Mouse (Mus musculus) liver, embryonic 11.5 days (tissue): ENCODE data around the gene Gimap8. TPM values are rescaled to one million over a fixed set of nuclear protein-coding genes. Genes with fewer than 3 reads are reported as not detected.
"Not testable (repeated sequence)": the region's sequence is repeated elsewhere in the genome, so short reads cannot be mapped to it uniquely, and the experiment has no call there.

Experiments
- ATAC-seq: fragments of 200-750 bp; cut with Nextera tagmentation; replicated peaks from 2 replicates; pipeline ENCODE4 v1.8.0; 2017; ENCODE audit warnings: moderate number of reproducible peaks, mild to moderate bottlenecking, moderate TSS enrichment, moderate library complexity; ENCODE audit not compliant: low FRiP score
- DNase-seq: peaks from one replicate; pipeline ENCODE4 v3.0.0-alpha.2; 2017; ENCODE audit warnings: low spot score
- H3K27ac ChIP-seq: fragments of 300-500 bp; sonication (generic); 2 replicates; pipeline ENCODE4 v1.5.1; 2014; ENCODE audit warnings: mild to moderate bottlenecking, low read depth, low read length, control low read depth
- H3K27me3 ChIP-seq: fragments of 300-500 bp; sonication (generic); replicated peaks from 2 replicates; pipeline ENCODE4 v1.6.1; 2014; ENCODE audit warnings: low read length, mixed read lengths; ENCODE audit not compliant: control insufficient read depth, insufficient read depth
- H3K36me3 ChIP-seq: fragments of 300-500 bp; sonication (generic); 2 replicates; pipeline ENCODE4 v1.6.1; 2014; ENCODE audit warnings: mild to moderate bottlenecking, low read length, moderate library complexity, mixed read lengths; ENCODE audit not compliant: control insufficient read depth, insufficient read depth
- H3K4me1 ChIP-seq: fragments of 300-500 bp; sonication (generic); replicated peaks from 2 replicates; pipeline ENCODE4 v1.6.1; 2014; ENCODE audit warnings: low read length, mixed read lengths; ENCODE audit not compliant: control insufficient read depth, insufficient read depth
- H3K4me2 ChIP-seq: fragments of 300-500 bp; sonication (generic); 2 replicates; pipeline ENCODE4 v1.6.1; 2014; ENCODE audit warnings: mild to moderate bottlenecking, control low read depth, moderate library complexity
- H3K4me3 ChIP-seq: fragments of 300-500 bp; sonication (generic); 2 replicates; pipeline ENCODE4 v1.5.1; 2014; ENCODE audit warnings: low read depth, low read length, control low read depth
- H3K9ac ChIP-seq: fragments of 300-500 bp; sonication (generic); 2 replicates; pipeline ENCODE4 v1.6.1; 2014; ENCODE audit warnings: low read depth, low read length, control low read depth
- H3K9me3 ChIP-seq: fragments of 300-500 bp; sonication (generic); 2 replicates; pipeline ENCODE4 v1.6.1; 2016; ENCODE audit warnings: low read length, inconsistent platforms, mixed read lengths; ENCODE audit not compliant: control insufficient read depth
- WGBS: fragments of 180-500 bp; shearing (Covaris S2); extraction: QIAGEN DNeasy Blood & Tissue Kit; methylation state at CpG from one replicate; pipeline ENCODE4 v1.1.7; 2014; 5-methylcytosine and 5-hydroxymethylcytosine counted together
- polyA plus RNA-seq: library from polyadenylated mRNA; unstranded; fragments of >200 nt; fragmentation: Nextera tagmentation; extraction: Ambion mirVana; gene quantifications from 2 replicates; pipeline ENCODE4 v1.2.1, GENCODE M21; 2014

Gimap8 gene
- polyA plus RNA-seq, 1 experiment from 2014 or later = 1.1 TPM

DNA sequence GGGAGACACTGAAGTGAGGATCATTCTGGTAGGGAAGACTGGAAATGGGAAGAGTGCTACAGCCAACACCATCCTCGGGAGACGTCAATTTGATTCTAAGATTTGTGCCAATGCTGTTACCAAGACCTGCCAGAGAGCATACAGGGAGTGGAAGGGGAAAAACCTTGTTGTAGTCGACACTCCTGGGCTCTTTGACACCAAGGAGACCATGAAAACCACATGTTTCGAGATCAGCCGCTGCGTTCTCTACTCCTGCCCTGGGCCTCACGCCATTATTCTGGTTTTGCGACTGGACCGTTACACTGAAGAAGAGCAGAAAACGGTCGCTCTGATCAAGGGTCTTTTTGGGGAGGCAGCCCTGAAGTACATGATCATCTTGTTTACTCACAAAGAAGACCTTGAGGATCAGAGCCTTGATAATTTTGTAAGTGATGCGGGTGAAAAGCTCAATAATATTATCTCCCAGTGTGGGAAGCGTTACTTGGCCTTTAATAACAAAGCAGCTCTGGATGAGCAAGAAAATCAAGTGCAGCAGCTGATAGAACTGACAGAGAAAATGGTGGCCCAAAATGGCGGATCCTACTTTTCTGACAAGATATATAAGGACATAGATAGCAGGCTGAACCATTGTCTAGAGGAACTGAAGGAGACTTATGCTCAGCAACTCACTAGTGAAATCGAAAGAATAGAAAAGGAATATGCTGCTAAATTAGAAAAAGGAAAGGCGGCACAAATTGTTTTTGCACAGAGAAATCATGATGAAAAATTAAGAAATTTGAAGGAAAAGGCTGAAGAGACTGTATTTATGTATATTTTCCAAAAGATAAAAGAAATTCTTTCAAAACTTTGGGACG lies 30.7 kb downstream of the Gimap8 start:
- DNase-seq = no peak

GRCm38 (mm10) chr6:48678391-48678790 lies 31.4 kb downstream of the Gimap8 start:
- Histone ChIP-seq H3K36me3 (0 out of 2 replicates have a peak, but pooled peaks cover 2% of the 10 kb centered on the region), H3K9ac (no peak overlapping the region), H3K4me3 (no peak overlapping the region), H3K9me3 (no peaks in the 10 kb centered on the region), H3K4me2 (no peak overlapping the region), H3K27me3 (no peaks in the 10 kb centered on the region), H3K4me1 (0 out of 2 replicates have a peak, but pooled peaks cover 8% of the 10 kb centered on the region), H3K27ac (no peak overlapping the region)
- DNase-seq (no peak), ATAC-seq (no peak)
- WGBS = 51% methylated on average over 4 of the region's 4 CpGs

More for the DNA sequence above, 30.7 kb downstream of the Gimap8 start:
- ATAC-seq = no peak
- 0 out of 2 replicates have a peak, but pooled peaks cover 8% of the 10 kb centered on the region for H3K4me1 ChIP-seq
- WGBS = 86% methylated on average over 17 of the region's 17 CpGs
- no peaks in the 10 kb centered on the region for H3K9me3 ChIP-seq
- H3K4me3 ChIP-seq = no peak overlapping the region
- 0 out of 2 replicates have a peak, but pooled peaks cover 2% of the 10 kb centered on the region for H3K36me3 ChIP-seq
- H3K27ac ChIP-seq = no peak overlapping the region
- no peak overlapping the region for H3K9ac ChIP-seq
- no peaks in the 10 kb centered on the region for H3K27me3 ChIP-seq
- H3K4me2 ChIP-seq = no peak overlapping the region

GRCm38 (mm10) chr6:48679701-48680100 lies 32.7 kb downstream of the Gimap8 start:
- Histone ChIP-seq H3K36me3 (0 out of 2 replicates have a peak, but pooled peaks cover 2% of the 10 kb centered on the region), H3K9me3 (no peaks in the 10 kb centered on the region), H3K4me3 (no peak overlapping the region), H3K27me3 (no peaks in the 10 kb centered on the region), H3K27ac (no peak overlapping the region), H3K4me2 (no peak overlapping the region), H3K4me1 (0 out of 2 replicates have a peak, but pooled peaks cover 8% of the 10 kb centered on the region), H3K9ac (no peak overlapping the region)
- no peak for DNase-seq
- ATAC-seq = no peak
- WGBS = 67% methylated on average over 6 of the region's 6 CpGs

- Histone ChIP-seq H3K36me3 (0 out of 2 replicates have a peak, but pooled peaks cover 2% of the 10 kb centered on the region), H3K9me3 (no peaks in the 10 kb centered on the region), H3K27ac (no peak overlapping the region), H3K4me1 (0 out of 2 replicates have a peak, but pooled peaks cover 8% of the 10 kb centered on the region), H3K4me2 (no peak overlapping the region), H3K4me3 (no peak overlapping the region), H3K9ac (no peak overlapping the region), H3K27me3 (no peaks in the 10 kb centered on the region)
- ATAC-seq (no peak), DNase-seq (no peak)
- WGBS = 72% methylated on average over 5 of the region's 5 CpGs
These were observed 33.4 kb downstream of the Gimap8 start for GRCm38 (mm10) chr6:48680421-48680820.

DNA sequence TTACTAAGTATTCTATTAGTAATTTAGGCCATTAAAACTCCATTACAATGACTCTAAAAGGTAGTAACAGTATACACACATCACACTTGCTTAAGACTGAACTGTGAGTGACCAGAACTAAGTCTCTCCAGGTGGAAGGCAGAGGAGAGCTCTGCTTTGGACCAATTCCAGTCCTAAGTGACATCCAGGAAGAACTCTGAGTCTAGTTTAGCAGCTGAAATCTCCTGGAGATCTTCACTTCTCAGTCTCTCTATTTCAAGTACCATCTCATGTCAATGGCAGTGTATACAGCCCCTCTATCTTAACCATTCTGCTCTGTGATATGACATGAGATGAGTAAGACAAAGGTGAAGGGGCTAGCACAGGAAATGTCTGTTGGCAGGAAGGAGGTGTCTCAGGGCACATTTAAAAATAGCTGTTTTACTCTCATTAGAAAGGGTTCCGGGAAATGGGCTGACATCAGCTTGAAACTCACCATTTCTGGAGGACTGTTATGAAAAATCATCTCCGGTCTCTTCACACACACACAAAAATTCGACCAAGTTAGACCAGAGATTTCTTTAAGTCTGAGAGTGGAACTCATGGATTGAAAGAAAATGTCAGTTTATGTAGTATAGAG lies 34.5 kb downstream of the Gimap8 start:
- 0 out of 2 replicates have a peak, but pooled peaks cover 1% of the 10 kb centered on the region for H3K4me1 ChIP-seq
- ATAC-seq (no peak), DNase-seq (no peak)
- no peak overlapping the region for H3K9ac ChIP-seq
- H3K4me2 ChIP-seq = no peak overlapping the region
- 40% methylated on average over 3 of the region's 3 CpGs for WGBS
- H3K9me3 ChIP-seq = no peaks in the 10 kb centered on the region
- H3K4me3 ChIP-seq = no peak overlapping the region
- 0 out of 2 replicates have a peak, but pooled peaks cover 2% of the 10 kb centered on the region for H3K36me3 ChIP-seq
- no peaks in the 10 kb centered on the region for H3K27me3 ChIP-seq
- no peak overlapping the region for H3K27ac ChIP-seq

DNA sequence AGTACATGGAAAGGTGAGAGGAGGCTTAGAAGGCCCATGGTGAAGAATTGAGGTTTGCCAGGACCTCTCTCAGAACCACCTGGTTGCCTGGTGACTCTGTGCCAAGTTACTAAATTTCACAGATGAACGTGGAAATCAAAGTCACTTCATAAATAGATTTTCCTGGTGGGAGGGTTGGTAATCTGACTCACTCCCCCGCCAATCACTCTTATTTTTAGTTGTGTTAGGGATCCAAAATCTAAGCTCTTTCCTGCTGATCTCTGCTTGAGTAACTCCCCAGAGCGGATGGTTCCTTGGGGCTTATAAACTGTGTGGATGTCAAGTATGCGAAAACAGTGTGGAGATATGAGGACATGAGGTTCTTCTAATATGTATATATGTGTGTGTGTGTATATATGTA lies 35.2 kb downstream of the Gimap8 start:
- no peak overlapping the region for H3K4me3 ChIP-seq
- no peaks in the 10 kb centered on the region for H3K9me3 ChIP-seq
- no peak for DNase-seq
- H3K4me2 ChIP-seq = no peak overlapping the region
- no peak overlapping the region for H3K9ac ChIP-seq
- 0 out of 2 replicates have a peak, but pooled peaks cover 2% of the 10 kb centered on the region for H3K36me3 ChIP-seq
- no peaks in the 10 kb centered on the region for H3K27me3 ChIP-seq
- no peaks in the 10 kb centered on the region for H3K4me1 ChIP-seq
- ATAC-seq = no peak
- no peak overlapping the region for H3K27ac ChIP-seq
- WGBS = 72% methylated on average over 4 of the region's 4 CpGs

DNA sequence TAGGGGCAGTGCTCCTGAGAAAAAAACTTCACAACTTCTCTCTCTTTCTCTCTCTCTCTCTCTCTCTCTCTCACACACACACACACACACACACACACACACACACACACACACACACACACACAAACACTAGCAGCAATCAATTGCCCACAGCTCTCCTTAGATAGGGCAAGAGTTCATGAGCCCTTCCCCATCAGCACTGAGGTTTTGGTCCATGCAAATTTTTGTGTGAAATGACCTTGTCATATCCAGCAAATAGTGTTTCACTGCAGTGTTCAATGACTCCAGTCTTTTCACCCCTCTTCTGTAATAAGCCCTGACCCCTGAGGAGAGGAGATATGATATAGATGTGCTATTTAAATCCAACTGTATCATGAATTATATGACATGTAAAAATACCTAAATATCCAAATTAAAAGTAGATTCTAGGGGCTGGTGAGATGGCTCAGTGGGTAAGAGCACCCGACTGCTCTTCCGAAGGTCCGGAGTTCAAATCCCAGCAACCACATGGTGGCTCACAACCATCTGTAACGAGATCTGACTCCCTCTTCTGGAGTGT lies 36.3 kb downstream of the Gimap8 start:
- H3K27me3 ChIP-seq, H3K27ac ChIP-seq, ATAC-seq, H3K9me3 ChIP-seq, H3K9ac ChIP-seq, DNase-seq, H3K4me1 ChIP-seq, H3K4me2 ChIP-seq, H3K4me3 ChIP-seq, H3K36me3 ChIP-seq: not testable (repeated sequence)
- 98% methylated on average over 3 of the region's 4 CpGs for WGBS

DNA sequence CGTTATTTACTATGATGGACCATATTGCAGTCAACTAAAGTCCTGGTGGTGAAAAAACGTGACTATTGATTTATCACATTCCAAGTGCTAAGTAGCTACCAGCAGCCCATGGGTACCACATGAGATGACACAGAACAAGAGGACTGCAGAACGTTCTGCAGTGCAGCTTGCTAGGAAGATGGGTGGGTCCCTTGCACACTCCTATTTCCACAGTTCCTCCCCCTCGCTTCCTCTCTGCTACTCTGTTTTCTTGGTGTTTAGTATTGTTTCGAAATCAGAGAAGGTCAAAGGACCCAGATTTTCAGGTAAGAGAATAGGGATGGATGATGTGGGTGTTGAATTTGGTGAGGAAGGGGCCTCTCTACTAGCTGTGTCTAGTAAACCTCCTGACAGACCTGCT lies 37.3 kb downstream of the Gimap8 start, which contains the start of gene Gimap4:
Gimap4 (plus strand) TSS at position 231 of the 400 bp plus-strand sequence.
- no peak for ATAC-seq
- no peaks in the 10 kb centered on the region for H3K4me1 ChIP-seq
- H3K27ac ChIP-seq = no peak within 1 kb of the TSS
- no peak for DNase-seq
- H3K4me3 ChIP-seq = no peak within 1 kb of the TSS
- no peaks in the 10 kb centered on the region for H3K9me3 ChIP-seq
- no peaks in the 10 kb centered on the region for H3K27me3 ChIP-seq
- no peaks in the 10 kb centered on the region for H3K36me3 ChIP-seq
- no peak within 1 kb of the TSS for H3K9ac ChIP-seq
- peak within 1 kb of the TSS; percentile 9; the same call in 1 of the 2 replicates for H3K4me2 ChIP-seq
- WGBS = 59% methylated on average over 5 of the region's 5 CpGs
